Mouse (Mus musculus) cerebellum, adult 2 months (tissue): ENCODE results near the gene Pkn3. TPM values are rescaled to one million over a fixed set of nuclear protein-coding genes. Genes with fewer than 3 reads are reported as not detected.
"Not testable (repeated sequence)": the region's sequence is repeated elsewhere in the genome, so short reads cannot be mapped to it uniquely, and the experiment has no call there.

Experiments used
- DNase-seq, 2 experiments: peaks; one replicate each; pipeline ENCODE4 v3.0.0; 2021
- H3K27ac ChIP-seq: fragments of 200-500 bp; 2 replicates; pipeline ENCODE4 v1.5.1; 2012; ENCODE audit warnings: low read length, control low read depth, inconsistent platforms; ENCODE audit not compliant: insufficient read depth
- H3K27me3 ChIP-seq: fragments of 200-500 bp; 2 replicates; pipeline ENCODE4 v1.6.1; 2012; ENCODE audit warnings: inconsistent platforms, mild to moderate bottlenecking, low read length, moderate library complexity; ENCODE audit not compliant: control insufficient read depth, insufficient read depth
- H3K4me1 ChIP-seq: fragments of 200-500 bp; 2 replicates; pipeline ENCODE4 v1.6.1; 2011; ENCODE audit warnings: low read length; ENCODE audit not compliant: control insufficient read depth, insufficient read depth
- H3K4me3 ChIP-seq: fragments of 200-500 bp; replicated peaks from 2 replicates; pipeline ENCODE3; 2011; ENCODE audit warnings: mild to moderate bottlenecking, low read depth, low read length, control low read depth; ENCODE audit not compliant: insufficient read depth
- CTCF ChIP-seq: fragments of 200-500 bp; IDR thresholded peaks from 2 replicates; pipeline ENCODE4 v1.5.1; 2011; ENCODE audit warnings: low read depth, mild to moderate bottlenecking, control low read depth, low read length, moderate library complexity, borderline replicate concordance; ENCODE audit not compliant: insufficient read depth
- POLR2A ChIP-seq: fragments of 200-500 bp; IDR thresholded peaks from 2 replicates; pipeline ENCODE4 v1.6.1; 2011; ENCODE audit warnings: low read length, control low read depth, borderline replicate concordance; ENCODE audit not compliant: insufficient read depth
- WGBS: fragments of 180-500 bp; shearing (Covaris S2); methylation state at CpG from one replicate; pipeline ENCODE4 v1.1.7; 2018; 5-methylcytosine and 5-hydroxymethylcytosine counted together
- polyA plus RNA-seq: library from polyadenylated mRNA; depleted of rRNA; stranded (reverse); fragments of >200 nt; gene quantifications from 2 replicates; pipeline ENCODE4 v1.2.3, GENCODE M21; 2012; rRNA removed

Gene Pkn3
- polyA plus RNA-seq, 1 experiment, result 2.4 TPM

- DNase-seq, result no peak
- Histone ChIP-seq H3K27ac (no peak overlapping the region), H3K4me1 (peaks cover 2% of the 10 kb centered on the region; the same call in 1 of the 2 replicates), H3K4me3 (no peak overlapping the region), H3K27me3 (no peaks in the 10 kb centered on the region)
- TF ChIP-seq CTCF (no peak), POLR2A (no peak)
- 90% methylated on average over 4 of the region's 4 CpGs for WGBS
These were observed 52.7 kb downstream of the Pkn3 start for GRCm38 (mm10) chr2:30130156-30130555.

GRCm38 (mm10) chr2:30131240-30131639 is 53.8 kb downstream of the Pkn3 start:
- WGBS, result 59% methylated on average over 5 of the region's 5 CpGs
- not testable (repeated sequence) for H3K4me3 ChIP-seq, DNase-seq, H3K27me3 ChIP-seq, H3K4me1 ChIP-seq, H3K27ac ChIP-seq

- H3K4me1 ChIP-seq, result peaks cover 3% of the 10 kb centered on the region; the same call in 1 of the 2 replicates
- H3K27ac ChIP-seq, result peak overlapping the region; percentile 4; the same call in 1 of the 2 replicates
- peak overlapping the region; percentile 65 for H3K4me3 ChIP-seq
- DNase-seq, result no peak
- 10% methylated on average over 16 of the region's 16 CpGs for WGBS
- no peak for TF ChIP-seq CTCF
- TF ChIP-seq POLR2A, result no peak
- no peaks in the 10 kb centered on the region for H3K27me3 ChIP-seq
These were observed 55.5 kb downstream of the Pkn3 start for GRCm38 (mm10) chr2:30132801-30133612.

- peak; percentile 97 for DNase-seq
- no peaks in the 10 kb centered on the region for H3K27me3 ChIP-seq
- peak within 1 kb of the TSS; percentile 33 for H3K27ac ChIP-seq
- TF ChIP-seq POLR2A (peak; percentile 98), CTCF (no peak)
- under 1% methylated on average over 46 of the region's 46 CpGs for WGBS
- peak within 1 kb of the TSS; percentile 65 for H3K4me3 ChIP-seq
- H3K4me1 ChIP-seq, result peaks cover 3% of the 10 kb centered on the region; the same call in 1 of the 2 replicates
These were observed 56.3 kb downstream of the Pkn3 start, which contains the start of gene Tbc1d13 for GRCm38 (mm10) chr2:30133613-30134377. Gene Tbc1d13 (plus strand): TSS chr2:30133746.

GRCm38 (mm10) chr2:30134378-30134711 is 56.9 kb downstream of the Pkn3 start:
- DNase-seq, result no peak
- 5% methylated on average over 6 of the region's 6 CpGs for WGBS
- Histone ChIP-seq H3K27ac (no peak overlapping the region), H3K4me3 (peak overlapping the region; percentile 65), H3K4me1 (peaks cover 3% of the 10 kb centered on the region; the same call in 1 of the 2 replicates), H3K27me3 (no peaks in the 10 kb centered on the region)
- TF ChIP-seq CTCF (no peak), POLR2A (no peak)

GRCm38 (mm10) chr2:30134928-30135620 is 57.6 kb downstream of the Pkn3 start:
- no peak overlapping the region for H3K27ac ChIP-seq

GRCm38 (mm10) chr2:30136458-30136857 is 59.0 kb downstream of the Pkn3 start:
- Histone ChIP-seq H3K4me3 (no peak overlapping the region), H3K27me3 (no peaks in the 10 kb centered on the region), H3K27ac (no peak overlapping the region), H3K4me1 (peaks cover 12% of the 10 kb centered on the region)
- TF ChIP-seq CTCF (no peak), POLR2A (no peak)
- no peak for DNase-seq
- 88% methylated on average over 10 of the region's 10 CpGs for WGBS

More at GRCm38 (mm10) chr2:30134928-30135620, 57.6 kb downstream of the Pkn3 start:
- DNase-seq, result no peak
- Histone ChIP-seq H3K4me1 (peaks cover 3% of the 10 kb centered on the region; the same call in 1 of the 2 replicates), H3K27me3 (no peaks in the 10 kb centered on the region), H3K4me3 (peak overlapping the region; percentile 21)
- 31% methylated on average over 10 of the region's 10 CpGs for WGBS
- no peak for TF ChIP-seq CTCF
- TF ChIP-seq POLR2A, result no peak

- not testable (repeated sequence) for H3K4me3 ChIP-seq, H3K27me3 ChIP-seq, H3K27ac ChIP-seq
- 26% methylated on average over 4 of the region's 4 CpGs for WGBS
- H3K4me1 ChIP-seq, result peaks cover 17% of the 10 kb centered on the region
- DNase-seq, result peak; percentile 78 to 87
These were observed 62.5 kb downstream of the Pkn3 start for GRCm38 (mm10) chr2:30140021-30140420.

Other genes starting within 250 kb of the Pkn3 start
- 30.4 and 38.2 TPM in 2 replicates for gene Cercam, start 208.5 kb upstream of the Pkn3 start, polyA plus RNA-seq
- 264 and 287 TPM in 2 replicates for gene Odf2, start 188.5 kb upstream of the Pkn3 start, polyA plus RNA-seq
- 72.7 and 74.7 TPM in 2 replicates for gene Gle1, start 142.3 kb upstream of the Pkn3 start, polyA plus RNA-seq
- gene Sptan1, start 112.1 kb upstream of the Pkn3 start, polyA plus RNA-seq, result 922 and 988 TPM in 2 replicates
- 25.2 and 25.6 TPM in 2 replicates for gene Wdr34, start 28.8 kb upstream of the Pkn3 start, polyA plus RNA-seq
- gene Set, start 20.3 kb upstream of the Pkn3 start, polyA plus RNA-seq, result 138 and 159 TPM in 2 replicates
- gene Zdhhc12, start 16.0 kb downstream of the Pkn3 start, polyA plus RNA-seq, result 14.4 and 15.5 TPM in 2 replicates
- gene Zer1, start 46.9 kb downstream of the Pkn3 start, polyA plus RNA-seq, result 137 and 154 TPM in 2 replicates
- 57.7 and 58.2 TPM in 2 replicates for gene Tbc1d13, start 56.1 kb downstream of the Pkn3 start, polyA plus RNA-seq
- 52.9 and 54.1 TPM in 2 replicates for gene Endog, start 93.8 kb downstream of the Pkn3 start, polyA plus RNA-seq
- 50.5 and 52.7 TPM in 2 replicates for gene Spout1, start 100.8 kb downstream of the Pkn3 start, polyA plus RNA-seq
- gene Kyat1, start 128.2 kb downstream of the Pkn3 start, polyA plus RNA-seq, result 45.6 and 55.8 TPM in 2 replicates
- 54.8 and 58.0 TPM in 2 replicates for gene Lrrc8a, start 160.0 kb downstream of the Pkn3 start, polyA plus RNA-seq
- 8.5 and 8.6 TPM in 2 replicates for gene Gm28035, start 162.9 kb downstream of the Pkn3 start, polyA plus RNA-seq
- 25.7 and 30.2 TPM in 2 replicates for gene Phyhd1, start 188.5 kb downstream of the Pkn3 start, polyA plus RNA-seq
- gene Gm28038, start 203.4 kb downstream of the Pkn3 start, polyA plus RNA-seq, result not detected in 2 replicates
- 20.8 and 21.8 TPM in 2 replicates for gene Dolk, start 208.7 kb downstream of the Pkn3 start, polyA plus RNA-seq
- gene Nup188, start 208.7 kb downstream of the Pkn3 start, polyA plus RNA-seq, result 19.4 and 22.9 TPM in 2 replicates